ENCODE assay signal across 14 mouse cellular contexts in the genomic region with DNA sequence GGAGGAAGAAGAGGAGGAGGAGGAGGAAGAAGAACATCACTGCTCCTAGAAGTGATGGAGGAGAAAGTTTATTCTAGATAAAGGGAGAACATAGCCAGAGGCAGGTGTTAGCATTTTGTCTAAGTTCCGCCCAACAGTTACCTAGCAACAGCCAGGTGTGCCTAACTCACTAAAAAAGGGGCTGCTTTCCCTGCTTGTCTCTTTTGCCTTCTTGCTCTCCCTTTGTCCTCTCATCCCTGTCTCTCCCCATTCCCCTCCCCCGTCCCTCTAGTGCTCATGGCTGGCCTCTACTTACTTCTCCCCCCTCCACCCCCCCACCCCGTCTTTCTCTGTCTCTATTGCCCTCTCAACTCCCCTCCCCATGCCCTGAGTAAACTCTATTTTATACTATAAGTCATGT.
"Had no signal": no experiment of that assay in that cellular context is flagged by ENCODE, and none has a peak within 500 bp of the region (broad histone marks: within the 10 kb centered on the region; RNA-seq: fewer than 3 reads in every experiment).

No protein-coding gene starts in this region.

- H3K27ac ChIP-seq: kidney, postnatal 0 days; layer of hippocampus, adult 2 months; left cerebral cortex, adult 2 months; liver, embryonic 13.5 days; midbrain, embryonic 15.5 days; neural tube, embryonic 13.5 days had no signal

- H3K27me3 ChIP-seq: midbrain, embryonic 15.5 days; neural tube, embryonic 13.5 days had no signal

- H3K4me3 ChIP-seq: layer of hippocampus, adult 2 months; left cerebral cortex, adult 2 months; liver, embryonic 13.5 days; midbrain, embryonic 15.5 days; myocyte; neural tube, embryonic 13.5 days had no signal

- ATAC-seq: midbrain, embryonic 15.5 days had no signal

- H3K9ac ChIP-seq: liver, embryonic 13.5 days; midbrain, embryonic 15.5 days had no signal

- H3K9me3 ChIP-seq: liver, embryonic 13.5 days; midbrain, embryonic 15.5 days; neural tube, embryonic 13.5 days had no signal

- H3K36me3 ChIP-seq: liver, embryonic 13.5 days; midbrain, embryonic 15.5 days; neural tube, embryonic 13.5 days had no signal

- DNase-seq: kidney, adult 9 months; layer of hippocampus, adult 9-11 months; liver, embryonic 13.5 days; lung, adult 2 months; lung, postnatal 14 days; lung, postnatal 4 days; thymus, adult 18-20 months; thymus, postnatal 36 days had no signal
